Mouse (Mus musculus) thymus, postnatal 25 days (tissue): ENCODE results near the gene Ciz1.

ENCODE experiments used
- DNase-seq: peaks from one replicate; pipeline ENCODE4 v3.0.0; 2022

The Ciz1 gene

GRCm38 (mm10) chr2:32352151-32353006 is at the start of gene Ciz1:
Ciz1 (plus strand) TSS chr2:32352327.
- peak; percentile 41 for DNase-seq

- DNase-seq, result no peak
Measured at GRCm38 (mm10) chr2:32302952-32303351, 49.2 kb upstream of the Ciz1 start.

- DNase-seq, result peak; percentile 70
Measured at GRCm38 (mm10) chr2:32304145-32304832, 47.8 kb upstream of the Ciz1 start.

GRCm38 (mm10) chr2:32305668-32306067 is 46.5 kb upstream of the Ciz1 start:
- DNase-seq, result no peak

GRCm38 (mm10) chr2:32306176-32306575 is 46.0 kb upstream of the Ciz1 start:
- DNase-seq, result no peak

GRCm38 (mm10) chr2:32307247-32307798 is 44.8 kb upstream of the Ciz1 start:
- no peak for DNase-seq

GRCm38 (mm10) chr2:32307941-32308760 is 44.0 kb upstream of the Ciz1 start:
- DNase-seq, result peak; percentile 54

- DNase-seq, result no peak
Measured at GRCm38 (mm10) chr2:32308870-32309568, 43.1 kb upstream of the Ciz1 start.

- no peak for DNase-seq
Measured at GRCm38 (mm10) chr2:32310096-32310845, 41.9 kb upstream of the Ciz1 start.

GRCm38 (mm10) chr2:32311443-32312317 is 40.4 kb upstream of the Ciz1 start:
- no peak for DNase-seq

- DNase-seq, result peak; percentile 79
Measured at GRCm38 (mm10) chr2:32312318-32312964, 39.7 kb upstream of the Ciz1 start.

GRCm38 (mm10) chr2:32314831-32315230 is 37.3 kb upstream of the Ciz1 start:
- DNase-seq, result no peak

- DNase-seq, result no peak
Measured at GRCm38 (mm10) chr2:32315751-32316150, 36.4 kb upstream of the Ciz1 start.

GRCm38 (mm10) chr2:32316887-32317656 is 35.1 kb upstream of the Ciz1 start:
- no peak for DNase-seq

GRCm38 (mm10) chr2:32317791-32318417 is 34.2 kb upstream of the Ciz1 start:
- no peak for DNase-seq

GRCm38 (mm10) chr2:32318709-32319585 is 33.2 kb upstream of the Ciz1 start:
- DNase-seq, result no peak
